Mouse (Mus musculus): Measurements from ENCODE around the gene Egr2. TPM values are rescaled to one million over a fixed set of nuclear protein-coding genes. Genes with fewer than 3 reads are reported as not detected.

Gene Egr2
- polyA plus RNA-seq, 1 experiment from 2014 or later = 3.8 TPM

DNA sequence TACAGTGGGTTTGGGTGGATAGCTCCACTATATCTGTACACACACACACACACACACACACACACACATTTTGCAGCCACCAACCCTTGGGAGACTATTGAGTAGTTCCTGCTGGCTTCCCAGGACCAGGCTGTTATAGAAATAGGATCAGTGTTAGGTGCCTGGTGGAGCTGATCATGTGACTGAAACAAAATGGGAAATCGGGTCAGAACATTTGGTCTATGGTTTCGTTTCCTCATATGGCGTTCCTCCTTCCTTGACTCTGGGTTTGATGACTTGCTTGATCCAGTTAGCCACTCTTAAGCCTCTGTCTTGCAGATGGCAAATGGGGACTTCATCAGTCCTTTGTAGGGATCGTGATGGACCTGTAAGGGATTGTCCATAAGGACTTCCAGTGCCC is 44.6 kb downstream of the Egr2 start:
- Histone ChIP-seq H3K4me1 (replicated peaks) (0 out of 2 replicates have a peak, but pooled peaks cover 2% of the 10 kb centered on the region), H3K9me3 (no peaks in the 10 kb centered on the region), H3K27ac (no peak overlapping the region), H3K36me3 (no peaks in the 10 kb centered on the region), H3K9ac (no peak overlapping the region), H3K4me3 (no peak overlapping the region), H3K4me2 (no peak overlapping the region), H3K27me3 (no peaks in the 10 kb centered on the region)
- 92% methylated on average over 4 of the region's 4 CpGs for WGBS
- no peak for ATAC-seq (ENCODE audit: low FRiP score)

DNA sequence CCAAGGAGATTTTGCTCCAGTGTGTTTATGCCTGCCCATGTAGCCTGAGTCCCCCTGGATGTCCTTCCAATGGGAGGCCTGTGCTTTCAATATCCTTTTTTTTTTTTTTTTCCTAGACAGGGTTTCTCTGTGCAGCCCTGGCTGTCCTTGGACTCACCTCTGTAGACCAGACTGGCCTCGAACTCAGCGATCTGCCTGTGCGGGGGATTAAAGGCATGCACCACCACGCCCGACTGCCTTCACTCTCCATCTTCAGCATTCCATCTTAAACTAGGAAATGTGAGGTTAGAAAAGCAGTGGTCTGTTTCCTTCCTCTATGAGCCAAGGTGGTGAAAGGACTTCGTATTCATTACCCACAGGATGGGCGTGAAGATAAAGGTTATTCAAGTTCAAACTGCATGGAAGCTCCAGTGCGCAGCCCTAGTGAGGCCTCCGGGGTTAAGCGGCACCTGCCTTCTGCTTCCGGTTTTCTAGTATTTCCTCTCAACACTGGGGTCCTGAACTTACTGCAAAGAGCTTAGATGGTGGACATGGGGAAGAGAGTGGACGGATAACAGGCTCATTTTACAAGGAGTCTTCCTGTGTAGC is 46.5 kb downstream of the Egr2 start:
- WGBS = 89% methylated on average over 12 of the region's 12 CpGs

GRCm38 (mm10) chr10:67585873-67586610 is 50.8 kb downstream of the Egr2 start:
- WGBS = 82% methylated on average over 18 of the region's 18 CpGs
- Histone ChIP-seq H3K27me3 (no peaks in the 10 kb centered on the region), H3K9ac (no peak overlapping the region), H3K9me3 (no peaks in the 10 kb centered on the region), H3K4me1 (replicated peaks) (0 out of 2 replicates have a peak, but pooled peaks cover 4% of the 10 kb centered on the region), H3K4me2 (no peak overlapping the region), H3K4me3 (no peak overlapping the region), H3K36me3 (no peaks in the 10 kb centered on the region), H3K27ac (no peak overlapping the region)
- no peak for ATAC-seq (ENCODE audit: low FRiP score)

More for the DNA sequence above, 46.5 kb downstream of the Egr2 start:
- H3K27me3 ChIP-seq = no peaks in the 10 kb centered on the region
- H3K27ac ChIP-seq = no peak overlapping the region
- H3K9ac ChIP-seq = no peak overlapping the region
- ATAC-seq (ENCODE audit: low FRiP score) = no peak
- H3K36me3 ChIP-seq = no peaks in the 10 kb centered on the region
- no peaks in the 10 kb centered on the region for H3K9me3 ChIP-seq
- no peak overlapping the region for H3K4me2 ChIP-seq
- H3K4me3 ChIP-seq = no peak overlapping the region
- 0 out of 2 replicates have a peak, but pooled peaks cover 4% of the 10 kb centered on the region for H3K4me1 ChIP-seq (replicated peaks)

Other genes starting within 250 kb of the Egr2 start
- gene Ado, start 13.5 kb downstream of the Egr2 start, polyA plus RNA-seq (2015; fragmentation: Nextera tagmentation; extraction: Ambion mirVana) = 86.8 and 89.0 TPM in 2 replicates